Mouse (Mus musculus): ENCODE results near the gene Igfbp6. TPM values are rescaled to one million over a fixed set of nuclear protein-coding genes. Genes with fewer than 3 reads are reported as not detected.

Igfbp6 gene
- total and polyA plus RNA-seq, 3 experiments, result 0.38 TPM; not detected in 2

GRCm38 (mm10) chr15:102147674-102148402, 3.7 kb downstream of the Igfbp6 start:
- peaks cover 0 to under 1% of the 10 kb centered on the region in 2 experiments for H3K36me3 ChIP-seq (replicated peaks in 1 of 2; ENCODE audit: control insufficient read depth in 1 of 2, insufficient read depth in 1 of 2, low read length in 1 of 2)
- no peak overlapping the region for H3K4me2 ChIP-seq (ENCODE audit: insufficient read depth, low read depth, poor library complexity, severe bottlenecking)
- no peak overlapping the region for H3K27ac ChIP-seq (ENCODE audit: insufficient read depth, low read depth)
- H3K9ac ChIP-seq (ENCODE audit: insufficient read depth, low read depth), result no peak overlapping the region
- H3K27me3 ChIP-seq (replicated peaks), result peaks cover 21% of the 10 kb centered on the region
- no peaks in the 10 kb centered on the region for H3K79me2 ChIP-seq (replicated peaks; ENCODE audit: control insufficient read depth, extremely low read depth, insufficient read depth, poor library complexity, severe bottlenecking)
- H3K9me3 ChIP-seq (replicated peaks; ENCODE audit: low read length), result no peaks in the 10 kb centered on the region
- H3K4me3 ChIP-seq (replicated peaks in 1 of 3; ENCODE audit: low read depth in 2 of 3, low read length in 2 of 3, poor library complexity in 1 of 3), result no peak overlapping the region
- DNase-seq (ENCODE audit: extremely low read depth), result no peak
- peaks cover 19 to 37% of the 10 kb centered on the region in 2 experiments for H3K4me1 ChIP-seq (ENCODE audit: control insufficient read depth in 1 of 2, insufficient read depth in 2 of 2)
- in situ Hi-C loops (cut with MboI; ENCODE audit: low pct_ligation_motif_present, low pct_unique_long_range_greater_than_20kb, low sequenced_read_pairs) (no loop called here), dilution Hi-C loops (cut with MboI; ENCODE audit: extremely low pct_ligation_motif_present, extremely low pct_unique_long_range_greater_than_20kb, low sequenced_read_pairs) (no loop called here)
- TF ChIP-seq HCFC1 (IDR thresholded peaks at IDR 0.05; ENCODE audit: low read depth, low read length) (no peak), EP300 (IDR thresholded peaks at IDR 0.05; ENCODE audit: low read length) (no peak), MXI1 (IDR thresholded peaks at IDR 0.05; ENCODE audit: low read depth, low read length) (peak; percentile 28; the same call in 1 of the 2 replicates), CHD2 (IDR thresholded peaks at IDR 0.05; ENCODE audit: low read length) (no peak), USF2 (conservative IDR thresholded peaks at IDR 0.05; ENCODE audit: low read depth, low read length) (no peak), TBP (conservative IDR thresholded peaks at IDR 0.05; ENCODE audit: low read depth, low read length) (no peak), JUND (conservative IDR thresholded peaks at IDR 0.05; ENCODE audit: low read depth, low read length) (no peak), MAX (IDR thresholded peaks at IDR 0.05; ENCODE audit: low read length) (peak; percentile 53; the same call in 1 of the 2 replicates), CTCF (conservative IDR thresholded peaks at IDR 0.05 in 1 of 2, IDR thresholded peaks at IDR 0.05 in 1 of 2; ENCODE audit: low read depth in 2 of 2, low read length in 2 of 2) (no peak), MAZ (IDR thresholded peaks at IDR 0.05; ENCODE audit: low read depth, low read length) (no peak), POLR2A (IDR thresholded peaks at IDR 0.05; ENCODE audit: low read depth, low read length) (no peak), BHLHE40 (IDR thresholded peaks at IDR 0.05; ENCODE audit: low read depth, low read length) (peak; percentile 70)

GRCm38 (mm10) chr15:102149561-102149960, 5.4 kb downstream of the Igfbp6 start:
- H3K4me1 ChIP-seq (ENCODE audit: control insufficient read depth in 1 of 2, insufficient read depth in 2 of 2), result peaks cover 24 to 37% of the 10 kb centered on the region in 2 experiments
- DNase-seq (ENCODE audit: extremely low read depth), result no peak
- no peak overlapping the region for H3K4me2 ChIP-seq (ENCODE audit: insufficient read depth, low read depth, poor library complexity, severe bottlenecking)
- no peak overlapping the region for H3K9ac ChIP-seq (ENCODE audit: insufficient read depth, low read depth)
- in situ Hi-C loops (cut with MboI; ENCODE audit: low pct_ligation_motif_present, low pct_unique_long_range_greater_than_20kb, low sequenced_read_pairs) (no loop called here), dilution Hi-C loops (cut with MboI; ENCODE audit: extremely low pct_ligation_motif_present, extremely low pct_unique_long_range_greater_than_20kb, low sequenced_read_pairs) (no loop called here)
- H3K4me3 ChIP-seq (replicated peaks in 1 of 3; ENCODE audit: low read depth in 2 of 3, low read length in 2 of 3, poor library complexity in 1 of 3), result no peak overlapping the region
- no peak for TF ChIP-seq MAFK (IDR thresholded peaks at IDR 0.05; ENCODE audit: insufficient replicate concordance, low read length)
- no peak for TF ChIP-seq ZKSCAN1 (IDR thresholded peaks at IDR 0.05; ENCODE audit: borderline replicate concordance, low read depth, low read length)
- TF ChIP-seq SMC3 (IDR thresholded peaks at IDR 0.05; ENCODE audit: low read depth, low read length), result no peak
- TF ChIP-seq JUN (IDR thresholded peaks at IDR 0.05; ENCODE audit: insufficient read depth, low read depth, low read length), result no peak
- TF ChIP-seq TCF12 (IDR thresholded peaks at IDR 0.05; ENCODE audit: low read depth, low read length), result no peak
- TF ChIP-seq ETS1 (conservative IDR thresholded peaks at IDR 0.05; ENCODE audit: low read depth, low read length), result no peak
- no peak for TF ChIP-seq POLR2AphosphoS2 (IDR thresholded peaks at IDR 0.05; ENCODE audit: low read depth, low read length)
- TF ChIP-seq SIN3A (IDR thresholded peaks at IDR 0.05; ENCODE audit: low read length), result no peak
- no peak for TF ChIP-seq CTCF (conservative IDR thresholded peaks at IDR 0.05 in 1 of 2, IDR thresholded peaks at IDR 0.05 in 1 of 2; ENCODE audit: low read depth in 2 of 2, low read length in 2 of 2)
- TF ChIP-seq EP300 (IDR thresholded peaks at IDR 0.05; ENCODE audit: low read length), result no peak
- TF ChIP-seq POLR2A (IDR thresholded peaks at IDR 0.05; ENCODE audit: low read depth, low read length), result no peak
- TF ChIP-seq MXI1 (IDR thresholded peaks at IDR 0.05; ENCODE audit: low read depth, low read length), result no peak
- no peak for TF ChIP-seq GABPA (IDR thresholded peaks at IDR 0.05; ENCODE audit: insufficient replicate concordance, low read depth, low read length)
- no peak for TF ChIP-seq E2F4 (IDR thresholded peaks at IDR 0.05; ENCODE audit: insufficient replicate concordance, low read depth, low read length)
- no peak for TF ChIP-seq IRF4 (IDR thresholded peaks at IDR 0.05; ENCODE audit: low read depth, low read length)
- no peak for TF ChIP-seq ZC3H11A (IDR thresholded peaks at IDR 0.05; ENCODE audit: low read depth, low read length)
- TF ChIP-seq USF1 (IDR thresholded peaks at IDR 0.05; ENCODE audit: low read depth, low read length), result no peak
- H3K36me3 ChIP-seq (replicated peaks in 1 of 2; ENCODE audit: control insufficient read depth in 1 of 2, insufficient read depth in 1 of 2, low read length in 1 of 2), result peaks cover 3 to 16% of the 10 kb centered on the region in 2 experiments
- H3K27ac ChIP-seq (ENCODE audit: insufficient read depth, low read depth), result no peak overlapping the region
- H3K9me3 ChIP-seq (replicated peaks; ENCODE audit: low read length), result no peaks in the 10 kb centered on the region
- H3K79me2 ChIP-seq (replicated peaks; ENCODE audit: control insufficient read depth, extremely low read depth, insufficient read depth, poor library complexity, severe bottlenecking), result no peaks in the 10 kb centered on the region
- H3K27me3 ChIP-seq (replicated peaks), result peaks cover 13% of the 10 kb centered on the region
